Mouse (Mus musculus) olfactory bulb, adult 2 months (tissue): ENCODE data around the gene Cadm4.

Experiments
- CTCF ChIP-seq: fragments of 200-500 bp; IDR thresholded peaks from 2 replicates; pipeline ENCODE4 v1.5.1; 2012; ENCODE audit warnings: low read depth, mild to moderate bottlenecking, low read length, moderate library complexity; ENCODE audit not compliant: insufficient read depth
- POLR2A ChIP-seq: fragments of 200-500 bp; IDR thresholded peaks from 2 replicates; pipeline ENCODE4 v1.6.1; 2012; ENCODE audit warnings: mild to moderate bottlenecking, low read depth, low read length, moderate library complexity; ENCODE audit not compliant: insufficient read depth

GRCm38 (mm10) chr7:24480121-24480941 lies 1.5 kb upstream of the Cadm4 start:
- TF ChIP-seq CTCF = no peak
- no peak for TF ChIP-seq POLR2A
